Mouse (Mus musculus) liver, postnatal 0 days (tissue): ENCODE measurements at regions not wholly inside any gene's neighbourhood (a gene's known extent, or its start where the extent isn't known, plus 50 kb on each side); places are given as distances from the start of the nearest gene placed in this dataset.

Experiments
- CTCF ChIP-seq: sonication (generic); IDR thresholded peaks from 2 replicates; pipeline ENCODE4 v1.5.1; 2016; ENCODE audit warnings: antibody characterized with exemption, low read depth
- EP300 ChIP-seq: IDR thresholded peaks from 2 replicates; pipeline ENCODE4 v1.6.1; 2016; ENCODE audit warnings: antibody characterized with exemption, low read depth, mild to moderate bottlenecking

GRCm38 (mm10) chr9:24956566-24956965, 132.7 kb upstream of the Gm10181 start:
- TF ChIP-seq CTCF (no peak), EP300 (no peak)
